Mouse (Mus musculus) kidney, embryonic 16.5 days (tissue): ENCODE data around the gene Dppa2. TPM values are rescaled to one million over a fixed set of nuclear protein-coding genes. Genes with fewer than 3 reads are reported as not detected.
A peak's percentile ranks its signal among the peaks of the same experiment; 100 is the strongest.
"Not testable (repeated sequence)": the region's sequence is repeated elsewhere in the genome, so short reads cannot be mapped to it uniquely, and the experiment has no call there.

Experiments
- ATAC-seq: fragments of 200-750 bp; cut with Nextera tagmentation; 2 replicates; pipeline ENCODE4 v1.8.0; 2017; ENCODE audit warnings: moderate TSS enrichment; ENCODE audit not compliant: low FRiP score, low TSS enrichment
- H3K27ac ChIP-seq: fragments of 300-500 bp; sonication (generic); 2 replicates; pipeline ENCODE4 v1.5.1; 2014; ENCODE audit warnings: low read length
- H3K27me3 ChIP-seq: fragments of 300-500 bp; sonication (generic); 2 replicates; pipeline ENCODE4 v1.6.1; 2014; ENCODE audit warnings: low read length, control low read depth, mixed read lengths; ENCODE audit not compliant: insufficient read depth
- H3K36me3 ChIP-seq: fragments of 300-500 bp; sonication (generic); 2 replicates; pipeline ENCODE4 v1.6.1; 2014; ENCODE audit warnings: low read length, control low read depth, mixed read lengths; ENCODE audit not compliant: insufficient read depth
- H3K4me1 ChIP-seq: fragments of 300-500 bp; sonication (generic); 2 replicates; pipeline ENCODE4 v1.6.1; 2014; ENCODE audit warnings: low read length, control low read depth, mixed read lengths; ENCODE audit not compliant: insufficient read depth
- H3K4me2 ChIP-seq: fragments of 300-500 bp; sonication (generic); replicated peaks from 2 replicates; pipeline ENCODE4 v1.6.1; 2014; ENCODE audit warnings: low read depth, low read length
- H3K4me3 ChIP-seq: fragments of 300-500 bp; sonication (generic); 2 replicates; pipeline ENCODE4 v1.5.1; 2014; ENCODE audit warnings: mild to moderate bottlenecking, low read length
- H3K9ac ChIP-seq: fragments of 300-500 bp; sonication (generic); replicated peaks from 2 replicates; pipeline ENCODE4 v1.6.1; 2014; ENCODE audit warnings: low read length
- H3K9me3 ChIP-seq: fragments of 300-500 bp; sonication (generic); 2 replicates; pipeline ENCODE4 v1.6.1; 2016; ENCODE audit warnings: low read length, control low read depth
- WGBS: fragments of 180-500 bp; shearing (Covaris S2); extraction: QIAGEN DNeasy Blood & Tissue Kit; methylation state at CpG from one replicate; pipeline ENCODE4 v1.1.7; 2014; 5-methylcytosine and 5-hydroxymethylcytosine counted together
- polyA plus RNA-seq: library from polyadenylated mRNA; unstranded; fragments of >200 nt; fragmentation: Nextera tagmentation; extraction: Ambion mirVana; gene quantifications from 2 replicates; pipeline ENCODE4 v1.2.1, GENCODE M21; 2015

Gene Dppa2
- polyA plus RNA-seq, 1 experiment from 2014 or later = not detected

DNA sequence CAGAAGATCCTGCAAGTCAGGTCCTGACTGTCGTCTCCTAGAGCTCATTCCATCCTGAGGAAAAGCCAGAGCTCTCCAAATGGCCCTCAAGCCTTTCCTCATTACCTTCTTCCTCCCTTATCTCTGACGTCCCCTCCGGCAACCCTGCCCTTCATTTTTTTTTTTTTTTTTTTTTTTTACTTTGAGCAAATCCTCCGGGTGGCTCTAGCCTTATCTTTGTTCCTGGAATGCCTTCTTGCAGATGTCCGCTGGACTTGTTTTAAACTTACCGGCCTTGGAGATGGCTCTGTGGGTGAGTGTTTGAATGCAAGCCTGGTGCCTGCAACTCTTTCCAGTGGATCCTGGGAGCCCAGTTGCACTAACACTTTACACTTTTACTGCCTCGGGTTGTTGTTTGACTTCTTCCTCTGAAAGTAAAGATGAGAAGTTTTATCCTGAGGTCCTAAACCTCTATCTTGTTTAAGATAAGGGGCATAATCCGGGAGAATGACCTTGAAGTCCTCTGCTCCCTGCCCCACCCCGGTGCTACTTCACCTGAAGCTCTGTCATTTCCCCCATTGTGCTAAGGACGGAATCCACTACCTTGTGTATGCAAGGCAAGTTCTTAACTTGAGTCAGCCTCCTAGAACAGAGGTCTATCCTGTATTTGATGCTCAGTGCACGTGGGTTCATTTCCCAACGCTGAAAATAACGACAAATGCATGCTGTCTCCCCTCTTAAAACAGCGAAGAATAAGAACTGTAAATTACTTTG lies 6.1 kb upstream of the Dppa2 start:
- Histone ChIP-seq H3K4me2 (no peak overlapping the region), H3K36me3 (no peaks in the 10 kb centered on the region), H3K4me3 (no peak overlapping the region), H3K27ac (no peak overlapping the region), H3K4me1 (no peaks in the 10 kb centered on the region), H3K27me3 (no peaks in the 10 kb centered on the region), H3K9ac (no peak overlapping the region), H3K9me3 (no peaks in the 10 kb centered on the region)
- ATAC-seq = no peak
- WGBS = 67% methylated on average over 14 of the region's 14 CpGs

DNA sequence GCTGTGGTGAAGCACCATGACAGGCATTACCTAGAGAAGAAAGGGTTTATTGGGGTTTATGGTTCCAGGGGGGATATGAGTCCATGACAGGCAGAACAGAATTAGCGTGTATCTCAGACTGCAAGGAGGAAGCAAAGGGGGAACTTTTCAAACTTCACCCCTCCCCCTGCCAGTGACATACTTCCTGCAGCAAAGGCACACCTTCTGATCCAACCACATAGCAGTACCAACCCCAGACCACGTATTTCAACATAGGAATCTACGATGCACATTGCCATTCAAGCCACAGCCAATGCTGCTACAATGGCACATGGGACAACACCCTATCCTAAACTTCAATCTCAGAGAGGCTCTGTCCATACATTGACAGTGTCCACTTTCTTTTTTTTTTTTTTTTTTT lies 3.8 kb upstream of the Dppa2 start:
- H3K27ac ChIP-seq = no peak overlapping the region
- H3K36me3 ChIP-seq = no peaks in the 10 kb centered on the region
- no peak overlapping the region for H3K9ac ChIP-seq
- no peak overlapping the region for H3K4me3 ChIP-seq
- H3K9me3 ChIP-seq = no peaks in the 10 kb centered on the region
- no peaks in the 10 kb centered on the region for H3K27me3 ChIP-seq
- WGBS = 74% methylated on average over 3 of the region's 3 CpGs
- no peak overlapping the region for H3K4me2 ChIP-seq
- H3K4me1 ChIP-seq = no peaks in the 10 kb centered on the region
- ATAC-seq = no peak

DNA sequence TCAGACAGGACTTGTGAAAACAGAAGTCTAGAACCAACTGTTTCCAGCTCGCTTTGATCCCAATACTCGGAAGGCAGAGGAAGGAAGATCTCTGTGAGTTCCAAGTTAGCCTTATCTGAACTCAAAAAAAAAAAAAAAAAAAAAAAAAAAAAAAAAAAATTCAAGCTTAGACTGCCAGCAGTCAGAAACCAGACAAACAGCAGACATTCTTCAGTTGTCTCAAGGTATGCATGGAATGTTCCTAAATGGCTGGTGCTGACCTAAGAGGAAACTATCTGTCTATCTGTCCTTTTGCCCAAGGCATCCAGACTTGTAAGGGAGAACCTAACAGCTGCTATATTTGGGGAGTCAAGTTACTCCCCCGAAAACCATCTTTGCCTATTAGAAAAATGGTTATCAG lies 275 bp downstream of the Dppa2 start:
- Histone ChIP-seq H3K4me3 (no peak overlapping the region), H3K9ac (no peak overlapping the region), H3K36me3 (no peaks in the 10 kb centered on the region), H3K4me1 (no peaks in the 10 kb centered on the region), H3K9me3 (no peaks in the 10 kb centered on the region), H3K27me3 (no peaks in the 10 kb centered on the region), H3K4me2 (no peak overlapping the region), H3K27ac (no peak overlapping the region)
- WGBS = 88% methylated on average over 3 of the region's 3 CpGs
- ATAC-seq = 0 out of 2 replicates have a peak, but pooled peaks have one; percentile 35

DNA sequence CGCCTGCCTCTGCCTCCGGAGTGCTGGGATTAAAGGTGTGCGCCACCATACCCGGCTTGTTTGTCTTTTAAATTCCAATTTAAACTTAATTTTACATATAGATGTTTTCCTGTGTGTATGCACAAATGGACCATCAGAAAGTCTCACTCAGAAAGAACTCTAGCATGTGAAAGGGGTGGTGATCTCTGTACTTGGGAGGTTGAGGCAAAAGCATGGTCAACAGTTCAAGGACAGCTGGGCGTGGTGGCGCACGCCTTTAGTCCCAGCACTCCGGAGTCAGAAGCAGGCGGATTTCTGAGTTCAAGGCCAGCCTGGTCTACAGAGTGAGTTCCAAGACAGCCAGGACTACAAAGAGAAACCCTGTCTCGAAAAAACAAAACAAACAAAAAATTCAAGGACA lies 5.2 kb downstream of the Dppa2 start:
- not testable (repeated sequence) for ATAC-seq, H3K36me3 ChIP-seq, H3K9ac ChIP-seq, H3K9me3 ChIP-seq, H3K27ac ChIP-seq, H3K27me3 ChIP-seq, H3K4me2 ChIP-seq, H3K4me3 ChIP-seq, H3K4me1 ChIP-seq
- 96% methylated on average over 10 of the region's 10 CpGs for WGBS

DNA sequence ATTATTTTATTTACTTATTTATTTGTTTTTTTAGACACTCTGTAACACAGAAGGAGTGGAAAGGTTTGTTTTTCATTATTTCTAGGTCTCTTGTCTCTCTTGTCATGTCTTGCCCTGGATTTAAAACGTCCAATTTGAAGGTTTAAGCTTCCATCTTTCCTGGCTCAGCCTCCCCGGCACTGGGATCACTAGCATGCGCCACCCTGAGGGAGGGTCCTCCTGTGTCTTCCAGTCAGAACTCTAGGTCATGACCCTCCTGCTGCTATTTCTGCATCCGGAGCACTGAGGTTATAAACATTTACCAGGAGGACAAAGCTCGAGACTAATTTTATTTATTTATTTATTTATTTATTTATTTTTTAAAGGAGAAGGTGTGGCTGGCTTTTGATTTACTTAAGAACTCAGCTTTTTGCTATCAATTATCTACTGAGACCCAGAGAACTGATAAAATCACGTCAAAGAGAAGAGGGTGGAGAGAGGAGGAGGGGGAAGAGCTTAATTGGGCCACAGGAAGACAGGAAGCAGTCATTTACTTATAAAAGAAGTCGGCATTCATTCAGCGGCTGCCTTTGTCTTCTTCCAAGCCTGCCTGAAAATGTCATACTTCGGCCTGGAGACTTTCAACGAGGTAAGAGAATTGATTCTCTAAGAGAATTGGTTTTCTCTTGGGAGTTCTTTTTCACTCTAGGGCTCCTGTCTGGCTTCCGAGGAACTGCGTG lies 6.4 kb downstream of the Dppa2 start:
- Histone ChIP-seq H3K4me3 (no peak overlapping the region), H3K4me1 (no peaks in the 10 kb centered on the region), H3K9me3 (no peaks in the 10 kb centered on the region), H3K9ac (no peak overlapping the region), H3K27me3 (no peaks in the 10 kb centered on the region), H3K4me2 (no peak overlapping the region), H3K36me3 (no peaks in the 10 kb centered on the region), H3K27ac (no peak overlapping the region)
- 81% methylated on average over 12 of the region's 12 CpGs for WGBS
- no peak for ATAC-seq

DNA sequence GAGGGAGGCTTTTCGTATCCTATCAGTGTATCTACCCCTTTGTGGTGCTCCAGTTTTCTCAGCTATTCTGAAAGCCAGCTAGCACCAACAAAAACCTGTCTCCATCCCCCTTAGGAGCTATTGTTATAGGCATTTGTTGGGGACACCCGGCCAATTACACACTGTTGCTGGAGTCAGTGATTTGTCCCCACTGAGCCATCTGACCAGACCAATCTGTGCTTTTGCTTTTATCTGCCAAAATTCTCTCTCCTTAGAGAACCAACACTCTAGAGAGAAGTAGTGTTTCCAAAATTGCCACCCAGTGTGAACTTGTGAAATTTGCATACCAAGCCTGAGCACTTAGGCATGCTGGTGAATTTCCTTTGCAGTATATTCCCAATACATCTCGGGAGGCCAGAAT lies 11.6 kb downstream of the Dppa2 start:
- Histone ChIP-seq H3K9me3 (no peaks in the 10 kb centered on the region), H3K4me1 (no peaks in the 10 kb centered on the region), H3K4me3 (no peak overlapping the region), H3K9ac (no peak overlapping the region), H3K4me2 (no peak overlapping the region), H3K27ac (no peak overlapping the region), H3K27me3 (no peaks in the 10 kb centered on the region), H3K36me3 (no peaks in the 10 kb centered on the region)
- WGBS = 83% methylated on average over 3 of the region's 3 CpGs
- ATAC-seq = no peak

DNA sequence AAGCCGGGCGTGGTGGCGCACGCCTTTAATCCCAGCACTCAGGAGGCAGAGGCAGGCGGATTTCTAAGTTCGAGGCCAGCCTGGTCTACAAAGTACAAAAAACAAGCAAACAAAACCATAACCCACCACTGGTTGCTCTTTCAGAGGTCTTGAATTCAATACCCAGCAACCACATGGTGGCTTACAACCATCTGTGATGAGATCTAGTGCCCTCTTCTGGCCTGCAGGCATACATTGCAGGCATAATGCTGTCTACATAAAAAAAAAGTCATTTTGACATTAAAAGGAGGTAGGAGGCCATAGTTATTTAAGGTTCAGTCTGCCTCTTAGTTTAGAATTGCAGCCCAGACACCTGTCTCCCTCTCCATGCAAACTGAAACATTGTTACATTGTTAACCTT lies 17.1 kb downstream of the Dppa2 start:
- no peaks in the 10 kb centered on the region for H3K36me3 ChIP-seq
- 93% methylated on average over 6 of the region's 6 CpGs for WGBS
- H3K4me2 ChIP-seq = no peak overlapping the region
- H3K9ac ChIP-seq = no peak overlapping the region
- ATAC-seq = no peak
- no peak overlapping the region for H3K27ac ChIP-seq
- no peaks in the 10 kb centered on the region for H3K4me1 ChIP-seq
- no peaks in the 10 kb centered on the region for H3K27me3 ChIP-seq
- no peaks in the 10 kb centered on the region for H3K9me3 ChIP-seq
- H3K4me3 ChIP-seq = no peak overlapping the region

DNA sequence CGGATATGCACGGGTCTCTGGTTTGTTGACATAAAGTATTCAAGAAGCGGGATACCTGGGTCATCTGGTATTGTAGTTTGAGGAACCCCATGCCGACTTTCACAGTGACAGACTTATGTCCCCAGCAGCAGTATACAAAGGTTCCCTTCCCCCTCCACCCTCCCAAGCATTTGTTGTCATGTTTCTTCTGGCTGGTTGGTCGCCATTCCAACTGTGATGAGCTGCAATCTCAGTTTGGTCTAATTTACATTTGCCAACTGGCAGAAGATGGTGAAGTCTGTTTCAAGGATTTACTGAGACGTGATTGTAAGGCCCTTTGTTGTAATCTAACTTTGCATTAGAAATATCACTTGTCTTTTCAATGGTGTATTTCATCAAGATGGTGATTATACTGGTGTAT lies 19.4 kb downstream of the Dppa2 start:
- ATAC-seq = no peak
- no peak overlapping the region for H3K4me3 ChIP-seq
- H3K4me2 ChIP-seq = no peak overlapping the region
- 0 out of 2 replicates have a peak, but pooled peaks cover 5% of the 10 kb centered on the region for H3K4me1 ChIP-seq
- H3K36me3 ChIP-seq = no peaks in the 10 kb centered on the region
- no peak overlapping the region for H3K27ac ChIP-seq
- no peaks in the 10 kb centered on the region for H3K9me3 ChIP-seq
- no peaks in the 10 kb centered on the region for H3K27me3 ChIP-seq
- WGBS = 63% methylated on average over 6 of the region's 6 CpGs
- H3K9ac ChIP-seq = no peak overlapping the region

DNA sequence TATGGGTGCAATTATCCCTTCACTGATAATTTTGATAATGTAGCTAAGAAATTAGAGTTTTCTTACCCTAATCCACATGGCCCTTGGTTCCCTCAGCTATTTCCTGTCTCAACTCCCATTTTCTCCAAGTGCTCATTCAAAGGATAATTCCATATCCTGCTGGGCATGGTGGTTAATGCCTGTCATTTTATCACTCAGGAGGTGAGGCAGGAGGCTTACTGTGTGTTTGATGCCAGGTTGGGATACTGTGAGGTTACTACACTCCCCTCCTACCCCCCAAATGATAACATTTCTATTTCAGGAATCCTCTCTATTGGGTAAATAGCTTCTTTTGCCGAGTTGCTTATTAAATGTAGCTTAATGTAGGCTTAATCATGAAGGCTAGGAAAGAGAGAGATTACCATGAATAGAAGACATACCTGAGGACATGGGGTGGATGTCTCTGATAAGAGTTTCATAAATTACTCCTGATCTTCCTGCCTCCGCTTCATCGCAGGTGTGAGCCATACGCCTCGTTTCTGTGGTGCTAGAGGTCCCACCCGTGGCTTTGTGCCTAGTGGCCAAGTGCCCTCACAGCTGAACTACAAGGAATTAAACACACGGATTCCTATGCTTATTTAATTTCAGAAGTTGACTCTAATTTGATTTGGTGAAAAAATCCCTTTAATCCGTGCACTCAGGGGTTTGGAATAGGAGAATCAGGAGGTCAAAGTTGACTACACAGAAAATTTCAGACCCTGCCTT lies 20.1 kb downstream of the Dppa2 start:
- no peaks in the 10 kb centered on the region for H3K27me3 ChIP-seq
- no peak overlapping the region for H3K4me2 ChIP-seq
- H3K36me3 ChIP-seq = no peaks in the 10 kb centered on the region
- WGBS = 86% methylated on average over 8 of the region's 8 CpGs
- 0 out of 2 replicates have a peak, but pooled peaks cover 5% of the 10 kb centered on the region for H3K4me1 ChIP-seq
- no peaks in the 10 kb centered on the region for H3K9me3 ChIP-seq
- H3K27ac ChIP-seq = no peak overlapping the region
- no peak overlapping the region for H3K9ac ChIP-seq
- no peak overlapping the region for H3K4me3 ChIP-seq
- no peak for ATAC-seq

DNA sequence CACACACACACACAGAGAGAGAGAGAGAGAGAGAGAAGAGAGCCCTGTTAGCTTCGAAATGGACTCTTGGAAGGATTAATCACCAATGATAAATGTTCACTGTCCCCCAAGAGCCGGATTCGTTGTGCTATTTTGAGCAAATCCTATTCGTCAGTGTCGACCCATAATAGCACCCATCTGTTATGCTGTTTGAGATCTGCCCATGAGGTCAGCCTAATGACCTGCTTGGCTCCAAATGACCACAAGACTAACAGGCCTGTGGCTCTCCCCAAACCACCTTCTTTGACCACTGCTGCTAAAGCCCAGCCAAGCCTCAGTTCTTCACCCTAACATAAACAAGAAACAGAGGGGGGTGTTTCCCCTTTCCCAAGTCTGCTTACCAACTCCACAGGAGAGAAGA lies 23.2 kb downstream of the Dppa2 start:
- H3K9ac ChIP-seq = no peak overlapping the region
- ATAC-seq = no peak
- 13% methylated on average over 5 of the region's 5 CpGs for WGBS
- H3K4me3 ChIP-seq = no peak overlapping the region
- no peaks in the 10 kb centered on the region for H3K27me3 ChIP-seq
- no peak overlapping the region for H3K27ac ChIP-seq
- no peaks in the 10 kb centered on the region for H3K36me3 ChIP-seq
- H3K9me3 ChIP-seq = no peaks in the 10 kb centered on the region
- no peak overlapping the region for H3K4me2 ChIP-seq
- 0 out of 2 replicates have a peak, but pooled peaks cover 5% of the 10 kb centered on the region for H3K4me1 ChIP-seq
